ENCODE assay signal across 11 mouse cellular contexts in genomic region chr17:88758003-88758437, GRCm38 (mm10). TPM values are rescaled to one million over a fixed set of nuclear protein-coding genes. Genes with fewer than 3 reads are reported as not detected.
DNase-seq lines count a peak whose midpoint lies in the region; ATAC-seq lines count a peak whose summit lies in the region.
"Had no signal": no experiment of that assay in that cellular context is flagged by ENCODE, and none has a peak within 500 bp of the region (broad histone marks: within the 10 kb centered on the region; RNA-seq: fewer than 3 reads in every experiment).

No protein-coding gene starts in this region.

- ATAC-seq in forebrain, embryonic 13.5 days, result peak; percentile 76
- ATAC-seq in kidney, embryonic 15.5 days (replicated peaks; ENCODE audit: low FRiP score), result no peak

- 7% methylated on average over 9 of the region's 9 CpGs for WGBS in forebrain, embryonic 13.5 days
- 42% methylated on average over 9 of the region's 9 CpGs for WGBS in kidney, embryonic 15.5 days

- H3K4me2 ChIP-seq in forebrain, embryonic 13.5 days, result peak overlapping the region; percentile 24
- H3K4me2 ChIP-seq in kidney, embryonic 15.5 days, result no peak overlapping the region
- H3K4me2 ChIP-seq: limb, embryonic 13.5 days had no signal

- no peak overlapping the region for H3K4me3 ChIP-seq in forebrain, embryonic 13.5 days
- H3K4me3 ChIP-seq in kidney, embryonic 15.5 days (replicated peaks), result no peak overlapping the region
- H3K4me3 ChIP-seq: limb, embryonic 13.5 days had no signal

- H3K36me3 ChIP-seq in forebrain, embryonic 13.5 days (ENCODE audit: poor library complexity, severe bottlenecking), result no peaks in the 10 kb centered on the region
- no peaks in the 10 kb centered on the region for H3K36me3 ChIP-seq in kidney, embryonic 15.5 days
- H3K36me3 ChIP-seq: limb, embryonic 13.5 days had no signal

- peak; percentile 35 to 63 for DNase-seq in left cerebral cortex, adult 18-20 months (ENCODE audit: low spot score in 2 of 2)
- DNase-seq in left cerebral cortex, adult 11 months (ENCODE audit: low spot score), result no peak
- DNase-seq in left cerebral cortex, postnatal 14 days (ENCODE audit: low spot score in 2 of 2), result peak; percentile 73 to 77
- DNase-seq in right cerebral cortex, adult 18-20 months, result peak; percentile 74
- no peak for DNase-seq in gastrocnemius, adult 8-10 months (ENCODE audit: low spot score in 2 of 2)
- no peak for DNase-seq in cerebellum, postnatal 25 days
- DNase-seq: gastrocnemius, postnatal 10 days had no signal

- intact Hi-C loops in left cerebral cortex, postnatal 14 days (cut with DNase I), result no loop called here

- peaks cover 72% of the 10 kb centered on the region for H3K27me3 ChIP-seq in forebrain, embryonic 13.5 days
- peaks cover 5% of the 10 kb centered on the region; the same call in 1 of the 2 replicates for H3K27me3 ChIP-seq in kidney, embryonic 15.5 days
- H3K27me3 ChIP-seq: limb, embryonic 13.5 days had no signal

- peaks cover 49% of the 10 kb centered on the region for H3K4me1 ChIP-seq in forebrain, embryonic 13.5 days
- peaks cover 9% of the 10 kb centered on the region for H3K4me1 ChIP-seq in kidney, embryonic 15.5 days

- no peaks in the 10 kb centered on the region for H3K9me3 ChIP-seq in forebrain, embryonic 13.5 days (replicated peaks)
- no peaks in the 10 kb centered on the region for H3K9me3 ChIP-seq in kidney, embryonic 15.5 days (replicated peaks)
- H3K9me3 ChIP-seq: limb, embryonic 13.5 days had no signal

- 0 out of 2 replicates have a peak overlapping the region, but pooled peaks have one; percentile 31 for H3K27ac ChIP-seq in forebrain, embryonic 13.5 days
- H3K27ac ChIP-seq in kidney, embryonic 15.5 days, result no peak overlapping the region
- H3K27ac ChIP-seq: limb, embryonic 13.5 days had no signal

- H3K9ac ChIP-seq in forebrain, embryonic 13.5 days, result no peak overlapping the region
- H3K9ac ChIP-seq in kidney, embryonic 15.5 days, result no peak overlapping the region
- H3K9ac ChIP-seq: limb, embryonic 13.5 days had no signal

RNA-seq across cellular contexts. Expression of gene Lhcgr, which starts 33.8 kb away (rescaled TPM):
- under 1 TPM; 0.58 to 0.75 TPM for total RNA-seq in left cerebral cortex, adult 18-20 months (2021)
- polyA plus RNA-seq in forebrain, embryonic 13.5 days (2015; fragmentation: Nextera tagmentation; extraction: Ambion mirVana), result 0.42 and 0.49 TPM in 2 replicates
- under 1 TPM; 0.32 to 0.40 TPM for total RNA-seq in left cerebral cortex, postnatal 14 days (2021)
- not detected for total RNA-seq in gastrocnemius, adult 8-10 months (2022)
- polyA plus RNA-seq in kidney, embryonic 15.5 days (2015; fragmentation: Nextera tagmentation; extraction: Ambion mirVana), result 0.18 and 0.49 TPM in 2 replicates
- total RNA-seq: ES-E14 had no signal

Comparison
In these comparisons a context has a peak if more than half of its experiments do, and no peak if none do; other contexts are left out.
1. DNase-seq: peak in left cerebral cortex, adult 18-20 months (2 of 2), left cerebral cortex, postnatal 14 days (2 of 2) and right cerebral cortex, adult 18-20 months (single experiment); none in left cerebral cortex, adult 11 months (single experiment), gastrocnemius, adult 8-10 months (0 of 2) and cerebellum, postnatal 25 days (0 of 2).